Mouse (Mus musculus) G1E (cell line): ENCODE measurements around the gene Oma1. TPM values are rescaled to one million over a fixed set of nuclear protein-coding genes. Genes with fewer than 3 reads are reported as not detected.

Source experiments
- ATAC-seq: 2 replicates; pipeline ENCODE4 v1.8.0; 2016; ENCODE audit warnings: mild to moderate bottlenecking; ENCODE audit not compliant: insufficient number of reproducible peaks, poor library complexity, low FRiP score, severe bottlenecking; ENCODE audit errors: extremely low read depth
- DNase-seq: peaks from one replicate; pipeline ENCODE4 v3.0.0; 2012; ENCODE audit warnings: low spot score
- H3K27me3 ChIP-seq: 2 replicates; pipeline ENCODE4 v1.6.1; 2012; ENCODE audit warnings: mild to moderate bottlenecking, low read length, inconsistent platforms; ENCODE audit not compliant: insufficient read depth
- H3K36me3 ChIP-seq: replicated peaks from 2 replicates; pipeline ENCODE3; 2012; ENCODE audit warnings: mild to moderate bottlenecking, inconsistent platforms
- H3K4me1 ChIP-seq: 2 replicates; pipeline ENCODE4 v1.6.1; 2012; ENCODE audit warnings: low read depth, low read length, inconsistent platforms, mixed read lengths; ENCODE audit not compliant: insufficient read depth
- H3K4me3 ChIP-seq: 2 replicates; pipeline ENCODE4 v1.5.1; 2012; ENCODE audit warnings: low read depth, mild to moderate bottlenecking, inconsistent platforms, low read length, moderate library complexity, mixed read lengths
- H3K9me3 ChIP-seq: replicated peaks from 2 replicates; pipeline ENCODE4 v1.6.1; 2012; ENCODE audit warnings: inconsistent platforms
- CTCF ChIP-seq: IDR thresholded peaks from 2 replicates; pipeline ENCODE4 v1.5.1; 2012; ENCODE audit warnings: low read depth, low read length, inconsistent platforms, mixed read lengths
- GATA1 ChIP-seq: IDR thresholded peaks from 2 replicates; pipeline ENCODE4 v1.6.1; 2012; ENCODE audit warnings: borderline replicate concordance, low read length, inconsistent platforms, mixed read lengths
- GATA2 ChIP-seq: IDR thresholded peaks from 2 replicates; pipeline ENCODE4 v1.6.1; 2012; ENCODE audit warnings: low read depth, low read length, inconsistent platforms, borderline replicate concordance
- POLR2AphosphoS5 ChIP-seq: IDR thresholded peaks from 2 replicates; pipeline ENCODE4 v1.6.1; 2012; ENCODE audit warnings: low read depth, low read length, inconsistent platforms; ENCODE audit not compliant: insufficient replicate concordance
- TAL1 ChIP-seq: conservative IDR thresholded peaks from 2 replicates; pipeline ENCODE4 v1.6.1; 2012; ENCODE audit warnings: low read depth, low read length, inconsistent platforms, mixed read lengths
- polyA plus RNA-seq: library from polyadenylated mRNA; stranded (reverse); fragments of >175 nt; gene quantifications from 2 replicates; pipeline ENCODE4 v1.2.3, GENCODE M21; 2012
- total RNA-seq, 2 experiments: library from RNA; stranded (forward) in 1 of 2; stranded (reverse) in 1 of 2; fragments of 200-1000 nt in 1 of 2; fragments of >200 nt in 1 of 2; fragmentation: Nextera tagmentation in 1 of 2; gene quantifications; 2 replicates each; pipeline ENCODE4 v1.2.3; 2014 to 2017

The Oma1 gene
- total RNA-seq (2014; fragmentation: Nextera tagmentation), result 9.9 and 13.8 TPM in 2 replicates
- total RNA-seq (2017), result 25.3 and 39.8 TPM in 2 replicates
- 0.47 and 0.77 TPM in 2 replicates for polyA plus RNA-seq

- peaks cover 29% of the 10 kb centered on the region for H3K4me1 ChIP-seq
- no peaks in the 10 kb centered on the region for H3K9me3 ChIP-seq
- peak; percentile 91 for DNase-seq
- TF ChIP-seq POLR2AphosphoS5 (no peak), TAL1 (no peak), GATA2 (no peak), CTCF (peak; percentile 48; the same call in 1 of the 2 replicates), GATA1 (no peak)
- peaks cover 5% of the 10 kb centered on the region for H3K27me3 ChIP-seq
- peak within 1 kb of the TSS; percentile 78 for H3K4me3 ChIP-seq
- peak; percentile 95 for ATAC-seq
- peaks cover 15% of the 10 kb centered on the region for H3K36me3 ChIP-seq
These were observed at the start of gene Oma1 for GRCm38 (mm10) chr4:103313587-103314525. Gene Oma1, plus strand, starts transcription at chr4:103313812.

GRCm38 (mm10) chr4:103263812-103264396 lies 49.7 kb upstream of the Oma1 start:
- DNase-seq, result no peak
- peak; percentile 34; the same call in 1 of the 2 replicates for ATAC-seq
- Histone ChIP-seq H3K4me1 (no peaks in the 10 kb centered on the region), H3K9me3 (no peaks in the 10 kb centered on the region), H3K27me3 (no peaks in the 10 kb centered on the region), H3K4me3 (no peak overlapping the region), H3K36me3 (no peaks in the 10 kb centered on the region)
- TF ChIP-seq TAL1, result no peak
- no peak for TF ChIP-seq CTCF

GRCm38 (mm10) chr4:103265166-103265565 lies 48.4 kb upstream of the Oma1 start:
- TF ChIP-seq GATA2 (no peak), GATA1 (no peak), POLR2AphosphoS5 (no peak), CTCF (no peak), TAL1 (no peak)
- ATAC-seq (no peak), DNase-seq (no peak)

GRCm38 (mm10) chr4:103269336-103269735 lies 44.3 kb upstream of the Oma1 start:
- no peak; the same call in 1 of the 2 replicates for ATAC-seq

More at GRCm38 (mm10) chr4:103265166-103265565, 48.4 kb upstream of the Oma1 start:
- H3K4me1 ChIP-seq, result no peaks in the 10 kb centered on the region
- H3K36me3 ChIP-seq, result no peaks in the 10 kb centered on the region
- no peak overlapping the region for H3K4me3 ChIP-seq
- H3K27me3 ChIP-seq, result no peaks in the 10 kb centered on the region
- H3K9me3 ChIP-seq, result no peaks in the 10 kb centered on the region

GRCm38 (mm10) chr4:103273021-103273420 lies 40.6 kb upstream of the Oma1 start:
- H3K4me3 ChIP-seq, result no peak overlapping the region
- no peaks in the 10 kb centered on the region for H3K27me3 ChIP-seq

More at GRCm38 (mm10) chr4:103269336-103269735, 44.3 kb upstream of the Oma1 start:
- no peak for TF ChIP-seq GATA1
- TF ChIP-seq CTCF, result no peak
- no peak for TF ChIP-seq TAL1
- no peak for TF ChIP-seq POLR2AphosphoS5
- TF ChIP-seq GATA2, result no peak
- H3K27me3 ChIP-seq, result no peaks in the 10 kb centered on the region
- no peak for DNase-seq
- H3K36me3 ChIP-seq, result no peaks in the 10 kb centered on the region
- H3K9me3 ChIP-seq, result no peaks in the 10 kb centered on the region
- H3K4me3 ChIP-seq, result no peak overlapping the region
- H3K4me1 ChIP-seq, result no peaks in the 10 kb centered on the region

GRCm38 (mm10) chr4:103288342-103288741 lies 25.3 kb upstream of the Oma1 start:
- ATAC-seq (no peak), DNase-seq (no peak)
- Histone ChIP-seq H3K27me3 (no peaks in the 10 kb centered on the region), H3K4me3 (no peak overlapping the region), H3K4me1 (no peaks in the 10 kb centered on the region), H3K36me3 (no peaks in the 10 kb centered on the region), H3K9me3 (no peaks in the 10 kb centered on the region)
- TF ChIP-seq CTCF, result no peak
- no peak for TF ChIP-seq GATA1
- TF ChIP-seq POLR2AphosphoS5, result no peak
- no peak for TF ChIP-seq TAL1
- TF ChIP-seq GATA2, result no peak

More at GRCm38 (mm10) chr4:103273021-103273420, 40.6 kb upstream of the Oma1 start:
- ATAC-seq (no peak), DNase-seq (no peak)
- Histone ChIP-seq H3K4me1 (no peaks in the 10 kb centered on the region), H3K9me3 (no peaks in the 10 kb centered on the region), H3K36me3 (no peaks in the 10 kb centered on the region)
- TF ChIP-seq TAL1, result no peak
- no peak for TF ChIP-seq POLR2AphosphoS5
- TF ChIP-seq CTCF, result no peak
- no peak for TF ChIP-seq GATA2
- no peak for TF ChIP-seq GATA1
